Mouse (Mus musculus) embryonic facial prominence, embryonic 11.5 days (tissue): ENCODE measurements around the gene U2af1l4. TPM values are rescaled to one million over a fixed set of nuclear protein-coding genes. Genes with fewer than 3 reads are reported as not detected.
A peak's percentile ranks its signal among the peaks of the same experiment; 100 is the strongest.

Experiments used
- ATAC-seq: fragments of 200-750 bp; cut with Nextera tagmentation; replicated peaks from 2 replicates; pipeline ENCODE4 v1.8.0; 2017; ENCODE audit warnings: low read depth; ENCODE audit not compliant: insufficient number of reproducible peaks, low FRiP score, low TSS enrichment
- DNase-seq: peaks from one replicate; pipeline ENCODE4 v3.0.0-alpha.2; 2015; ENCODE audit warnings: low spot score
- H3K27ac ChIP-seq: fragments of 300-500 bp; sonication (generic); replicated peaks from 2 replicates; pipeline ENCODE4 v1.5.1; 2014; ENCODE audit warnings: mild to moderate bottlenecking, low read depth, low read length, control low read depth
- H3K27me3 ChIP-seq: fragments of 300-500 bp; sonication (generic); 2 replicates; pipeline ENCODE4 v1.6.1; 2014; ENCODE audit warnings: mild to moderate bottlenecking, low read length, moderate library complexity, mixed read lengths; ENCODE audit not compliant: control insufficient read depth, insufficient read depth
- H3K36me3 ChIP-seq: fragments of 300-500 bp; sonication (generic); replicated peaks from 2 replicates; pipeline ENCODE4 v1.6.1; 2014; ENCODE audit warnings: low read depth, mild to moderate bottlenecking, low read length, moderate library complexity, mixed read lengths; ENCODE audit not compliant: control insufficient read depth, insufficient read depth
- H3K4me1 ChIP-seq: fragments of 300-500 bp; sonication (generic); 2 replicates; pipeline ENCODE4 v1.6.1; 2014; ENCODE audit warnings: low read length, mixed read lengths; ENCODE audit not compliant: control insufficient read depth, insufficient read depth
- H3K4me2 ChIP-seq: fragments of 300-500 bp; sonication (generic); 2 replicates; pipeline ENCODE4 v1.6.1; 2014; ENCODE audit warnings: low read depth, mild to moderate bottlenecking, control low read depth, low read length, moderate library complexity
- H3K4me3 ChIP-seq: fragments of 300-500 bp; sonication (generic); 2 replicates; pipeline ENCODE4 v1.5.1; 2014; ENCODE audit warnings: low read depth, low read length, control low read depth
- H3K9ac ChIP-seq: fragments of 300-500 bp; sonication (generic); replicated peaks from 2 replicates; pipeline ENCODE4 v1.6.1; 2014; ENCODE audit warnings: mild to moderate bottlenecking, control low read depth, low read length
- H3K9me3 ChIP-seq: fragments of 300-500 bp; sonication (generic); replicated peaks from 2 replicates; pipeline ENCODE4 v1.6.1; 2016; ENCODE audit warnings: mild to moderate bottlenecking, low read length, inconsistent platforms, mixed read lengths; ENCODE audit not compliant: control insufficient read depth
- WGBS: fragments of 180-500 bp; shearing (Covaris S2); extraction: QIAGEN DNeasy Blood & Tissue Kit; methylation state at CpG from one replicate; pipeline ENCODE4 v1.1.7; 2014; 5-methylcytosine and 5-hydroxymethylcytosine counted together
- polyA plus RNA-seq: library from polyadenylated mRNA; unstranded; fragments of >200 nt; fragmentation: Nextera tagmentation; extraction: Ambion mirVana; gene quantifications from 2 replicates; pipeline ENCODE4 v1.2.1, GENCODE M21; 2014

Gene U2af1l4
- polyA plus RNA-seq, 1 experiment from 2014 or later, result 99.9 TPM

DNA sequence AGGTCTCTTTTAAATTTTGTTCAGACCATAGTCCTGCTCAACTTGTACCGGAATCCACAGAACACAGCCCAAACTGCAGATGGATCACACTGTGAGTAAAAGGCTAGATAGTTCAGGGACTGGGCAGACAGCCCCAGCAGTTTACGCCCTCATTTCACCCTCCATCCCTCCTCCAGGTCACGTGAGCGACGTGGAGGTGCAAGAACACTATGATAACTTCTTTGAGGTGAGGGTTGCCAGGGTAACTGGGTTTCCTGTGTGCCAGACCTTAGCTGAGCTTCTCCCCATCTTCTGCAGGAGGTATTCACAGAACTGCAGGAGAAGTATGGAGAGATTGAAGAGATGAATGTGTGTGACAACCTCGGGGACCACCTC lies 792 bp downstream of the U2af1l4 start:
- Histone ChIP-seq H3K4me3 (peak overlapping the region; percentile 60), H3K36me3 (peaks cover 1% of the 10 kb centered on the region), H3K4me2 (peak overlapping the region; percentile 71), H3K4me1 (no peaks in the 10 kb centered on the region), H3K9me3 (no peaks in the 10 kb centered on the region), H3K27me3 (no peaks in the 10 kb centered on the region), H3K9ac (peak overlapping the region; percentile 71), H3K27ac (peak overlapping the region; percentile 80; the same call in 1 of the 2 replicates)
- 22% methylated on average over 6 of the region's 6 CpGs for WGBS
- ATAC-seq (no peak; the same call in 1 of the 2 replicates), DNase-seq (no peak)

DNA sequence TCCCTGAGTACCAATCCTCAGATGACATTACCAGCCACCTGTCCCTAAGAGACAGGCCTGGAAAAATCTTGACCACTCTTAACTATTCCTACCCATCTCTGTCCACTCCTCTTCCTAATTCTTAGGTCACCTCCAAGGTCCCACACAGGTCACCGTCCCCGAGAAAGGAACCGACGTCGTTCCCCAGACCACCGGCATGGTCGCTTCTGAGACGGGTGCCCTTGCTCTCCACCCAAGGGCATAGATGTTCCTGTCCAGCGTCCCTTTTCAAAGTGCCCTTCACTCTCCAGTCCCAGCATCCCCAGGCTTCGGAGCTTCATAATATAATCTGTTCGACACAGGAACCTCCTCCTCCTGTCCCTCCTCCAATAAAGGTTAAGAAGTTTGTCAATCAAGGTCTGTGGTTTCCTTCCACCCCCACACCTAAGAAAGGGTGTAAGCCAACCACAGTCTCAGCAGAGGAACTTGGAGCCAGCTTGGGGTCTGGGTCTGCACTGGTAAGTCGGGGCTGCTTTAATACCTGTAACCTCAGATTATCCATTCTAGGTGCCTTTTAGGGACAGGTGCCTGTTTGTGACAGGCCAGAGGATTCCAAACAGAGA lies 2.0 kb downstream of the U2af1l4 start, which contains the start of gene Igflr1:
TSS of gene Igflr1 (plus strand) at position 458 of the 602 bp plus-strand sequence.
- Histone ChIP-seq H3K27ac (no peak within 1 kb of the TSS), H3K4me2 (no peak within 1 kb of the TSS), H3K9ac (no peak within 1 kb of the TSS), H3K36me3 (peaks cover 5% of the 10 kb centered on the region), H3K4me1 (no peaks in the 10 kb centered on the region), H3K27me3 (no peaks in the 10 kb centered on the region), H3K9me3 (no peaks in the 10 kb centered on the region), H3K4me3 (no peak within 1 kb of the TSS)
- WGBS, result 94% methylated on average over 12 of the region's 12 CpGs
- no peak for DNase-seq
- ATAC-seq, result no peak

DNA sequence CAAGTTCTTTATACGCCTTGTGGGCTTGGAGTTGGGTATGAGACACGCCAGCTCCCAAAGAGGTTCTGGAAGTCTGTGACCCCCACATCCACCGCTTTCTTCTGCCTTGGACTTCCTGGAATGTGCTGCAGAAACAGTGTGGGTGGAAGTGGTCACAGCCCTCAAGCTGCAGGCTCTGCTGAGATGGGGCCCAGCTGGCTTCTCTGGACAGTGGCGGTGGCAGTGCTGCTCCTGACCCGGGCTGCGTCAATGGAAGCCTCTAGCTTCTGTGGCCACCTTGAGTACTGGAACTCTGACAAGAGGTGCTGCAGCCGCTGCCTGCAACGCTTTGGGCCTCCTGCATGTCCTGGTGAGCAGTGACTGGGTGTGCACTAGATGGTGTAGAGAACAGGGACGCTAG lies 2.9 kb downstream of the U2af1l4 start:
- no peaks in the 10 kb centered on the region for H3K4me1 ChIP-seq
- DNase-seq, result no peak
- H3K4me3 ChIP-seq, result no peak overlapping the region
- no peak for ATAC-seq
- H3K9ac ChIP-seq, result no peak overlapping the region
- 84% methylated on average over 9 of the region's 9 CpGs for WGBS
- H3K27ac ChIP-seq, result no peak overlapping the region
- H3K36me3 ChIP-seq, result peaks cover 8% of the 10 kb centered on the region
- no peaks in the 10 kb centered on the region for H3K27me3 ChIP-seq
- no peaks in the 10 kb centered on the region for H3K9me3 ChIP-seq
- H3K4me2 ChIP-seq, result no peak overlapping the region

DNA sequence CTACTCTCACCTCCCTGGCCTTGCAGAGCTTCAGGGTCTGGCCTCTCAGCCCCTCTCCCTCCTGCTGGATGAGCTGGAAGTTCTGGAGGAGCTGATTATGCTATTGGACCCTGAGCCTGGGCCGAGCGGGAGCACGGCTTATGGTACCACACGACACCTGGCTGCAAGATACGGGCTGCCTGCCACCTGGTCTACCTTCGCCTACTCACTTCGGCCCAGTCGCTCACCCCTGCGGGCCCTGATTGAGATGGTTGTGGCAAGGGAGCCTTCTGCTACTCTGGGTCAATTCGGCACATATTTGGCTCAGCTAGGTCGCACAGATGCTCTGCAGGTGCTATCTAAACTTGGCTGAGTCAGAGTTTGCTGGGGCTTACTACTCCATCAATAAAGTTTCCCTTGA lies 4.5 kb downstream of the U2af1l4 start:
- Histone ChIP-seq H3K9me3 (no peaks in the 10 kb centered on the region), H3K4me2 (no peak overlapping the region), H3K4me1 (no peaks in the 10 kb centered on the region), H3K4me3 (no peak overlapping the region), H3K9ac (no peak overlapping the region), H3K36me3 (peaks cover 13% of the 10 kb centered on the region), H3K27ac (no peak overlapping the region), H3K27me3 (no peaks in the 10 kb centered on the region)
- no peak for DNase-seq
- WGBS, result 94% methylated on average over 11 of the region's 11 CpGs
- no peak for ATAC-seq

GRCm38 (mm10) chr7:30572389-30572788 lies 9.3 kb downstream of the U2af1l4 start:
- Histone ChIP-seq H3K4me3 (no peak overlapping the region), H3K9me3 (no peaks in the 10 kb centered on the region), H3K27ac (no peak overlapping the region), H3K27me3 (no peaks in the 10 kb centered on the region), H3K36me3 (peaks cover 36% of the 10 kb centered on the region), H3K4me1 (no peaks in the 10 kb centered on the region), H3K4me2 (no peak overlapping the region), H3K9ac (no peak overlapping the region)
- DNase-seq (no peak), ATAC-seq (no peak)
- WGBS, result 95% methylated on average over 5 of the region's 5 CpGs

DNA sequence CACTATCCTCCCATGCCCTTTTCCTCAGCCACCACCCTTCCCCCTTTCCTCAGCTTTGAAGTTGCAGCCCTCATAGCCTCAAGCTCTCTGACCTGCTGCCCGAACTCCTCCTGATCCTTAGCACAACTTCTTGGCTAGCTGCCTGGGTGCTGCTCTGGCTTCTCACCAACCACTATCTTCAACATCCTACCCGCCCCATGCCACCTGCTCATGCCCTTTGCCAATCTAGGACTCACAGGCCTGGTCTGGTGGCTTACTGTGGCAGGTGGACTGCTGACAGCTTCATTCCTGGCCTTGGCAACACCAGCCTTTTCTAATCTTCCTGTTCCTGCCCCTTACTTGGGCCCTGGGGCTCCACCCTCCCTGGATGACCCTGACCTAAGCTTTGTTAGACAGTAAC lies 9.9 kb downstream of the U2af1l4 start:
- H3K27ac ChIP-seq, result no peak overlapping the region

DNA sequence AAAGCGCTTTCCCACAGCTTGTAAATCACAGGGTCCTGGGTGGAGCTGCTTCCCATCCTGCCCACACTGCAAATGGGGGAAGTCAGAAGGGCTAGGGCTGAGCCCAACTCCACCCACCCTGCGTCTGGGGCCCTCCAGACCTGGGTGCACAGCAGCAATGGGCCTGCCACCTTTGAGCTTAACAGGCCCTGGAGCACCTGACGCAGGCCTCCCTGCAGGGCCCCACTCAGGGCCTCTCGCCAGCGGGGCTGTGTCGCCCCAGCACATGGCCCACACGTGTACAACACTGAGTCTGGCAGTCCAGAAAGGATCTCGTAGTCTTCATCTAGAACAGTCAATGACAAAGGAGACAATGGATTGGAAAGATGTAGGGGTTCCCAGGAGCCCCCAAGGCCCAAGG lies 16.8 kb downstream of the U2af1l4 start:
- Histone ChIP-seq H3K9ac (no peak overlapping the region), H3K36me3 (peaks cover 45% of the 10 kb centered on the region)
- 93% methylated on average over 8 of the region's 8 CpGs for WGBS

More for the DNA sequence above, 9.9 kb downstream of the U2af1l4 start:
- Histone ChIP-seq H3K36me3 (peaks cover 36% of the 10 kb centered on the region), H3K9me3 (no peaks in the 10 kb centered on the region), H3K4me3 (no peak overlapping the region), H3K4me1 (no peaks in the 10 kb centered on the region), H3K4me2 (no peak overlapping the region), H3K9ac (no peak overlapping the region), H3K27me3 (no peaks in the 10 kb centered on the region)
- DNase-seq (no peak), ATAC-seq (no peak)
- 72% methylated on average over 2 of the region's 2 CpGs for WGBS

GRCm38 (mm10) chr7:30581547-30581946 lies 18.4 kb downstream of the U2af1l4 start:
- H3K4me1 ChIP-seq, result no peaks in the 10 kb centered on the region
- H3K9ac ChIP-seq, result no peak overlapping the region
- H3K4me2 ChIP-seq, result no peak overlapping the region
- 96% methylated on average over 16 of the region's 16 CpGs for WGBS
- ATAC-seq (no peak), DNase-seq (no peak)
- no peaks in the 10 kb centered on the region for H3K9me3 ChIP-seq
- no peak overlapping the region for H3K27ac ChIP-seq
- H3K36me3 ChIP-seq, result peaks cover 41% of the 10 kb centered on the region
- no peaks in the 10 kb centered on the region for H3K27me3 ChIP-seq
- no peak overlapping the region for H3K4me3 ChIP-seq

More for the DNA sequence above, 16.8 kb downstream of the U2af1l4 start:
- H3K27ac ChIP-seq, result no peak overlapping the region
- H3K4me1 ChIP-seq, result no peaks in the 10 kb centered on the region
- H3K4me2 ChIP-seq, result no peak overlapping the region
- no peak overlapping the region for H3K4me3 ChIP-seq
- no peaks in the 10 kb centered on the region for H3K27me3 ChIP-seq
- no peak for ATAC-seq
- DNase-seq, result no peak
- H3K9me3 ChIP-seq, result no peaks in the 10 kb centered on the region
